Mouse (Mus musculus): ENCODE measurements around the gene Epor.

- TF ChIP-seq CTCF (IDR thresholded peaks at IDR 0.05; ENCODE audit: borderline replicate concordance, insufficient read depth, low read depth, low read length) = no peak
- TF ChIP-seq POLR2A (IDR thresholded peaks at IDR 0.05; ENCODE audit: borderline replicate concordance, insufficient read depth, low read length) = no peak
Observed at GRCm38 (mm10) chr9:21996178-21996867, 33.0 kb upstream of the Epor start.
